Mouse (Mus musculus): Measurements from ENCODE around the gene Cdkn2b.

- TF ChIP-seq CTCF (conservative IDR thresholded peaks at IDR 0.05 in 1 of 2, IDR thresholded peaks at IDR 0.05 in 1 of 2; ENCODE audit: low read depth in 2 of 2, low read length in 2 of 2) (no peak), POLR2A (IDR thresholded peaks at IDR 0.05; ENCODE audit: low read depth, low read length) (no peak), MXI1 (IDR thresholded peaks at IDR 0.05; ENCODE audit: low read depth, low read length) (no peak), BHLHE40 (IDR thresholded peaks at IDR 0.05; ENCODE audit: low read depth, low read length) (no peak)
Measured at GRCm38 (mm10) chr4:89310491-89311254, at the start of gene Cdkn2b.

Data from CH12.LX (cell line).